ENCODE assay signal across 8 mouse cellular contexts in the genomic region with DNA sequence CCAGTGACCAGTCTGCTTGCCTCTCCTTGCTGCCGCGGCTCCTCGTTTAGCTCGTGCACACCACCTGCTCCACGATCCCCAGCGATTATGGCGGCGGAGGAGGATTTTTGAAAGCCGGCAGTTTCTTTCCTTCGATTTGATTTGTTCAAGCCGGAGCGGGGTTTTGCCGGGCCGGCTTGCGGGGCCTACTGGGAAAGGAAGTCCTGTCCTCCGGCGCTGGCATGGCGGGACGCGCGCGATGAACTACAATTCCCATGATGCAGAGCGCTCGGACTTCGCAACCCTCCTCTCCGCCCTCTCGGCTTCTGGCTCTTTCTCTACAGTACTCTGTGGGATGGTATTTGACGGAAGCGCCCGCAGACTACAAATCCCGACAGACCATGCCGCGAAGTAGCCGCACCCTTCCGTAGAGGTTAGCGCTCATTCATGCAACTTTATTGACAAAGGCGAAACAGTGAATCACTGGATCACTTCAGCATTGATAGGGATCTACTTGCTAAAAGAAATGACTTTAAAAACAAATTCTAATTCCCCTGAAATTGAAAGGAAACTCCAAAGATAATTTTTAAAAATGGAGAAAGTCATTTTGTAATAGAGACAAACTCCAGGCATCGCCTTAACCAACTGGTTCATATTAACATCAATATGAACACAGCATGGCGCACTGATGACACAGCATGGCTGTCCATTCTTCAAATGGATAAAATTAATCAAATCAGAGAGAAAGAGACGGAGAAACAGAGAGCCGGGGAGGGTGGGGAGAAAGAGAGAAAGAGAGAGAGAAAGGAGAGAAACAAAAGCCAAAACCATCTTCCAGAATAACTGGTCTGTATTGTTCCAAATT. TPM values are rescaled to one million over a fixed set of nuclear protein-coding genes. Genes with fewer than 3 reads are reported as not detected.
DNase-seq lines count a peak whose midpoint lies in the region; ATAC-seq and TF ChIP-seq lines count a peak whose summit lies in the region.

No protein-coding gene starts in this region.

- 0 out of 2 replicates have a peak overlapping the region, but pooled peaks have one; percentile 31 for H3K27ac ChIP-seq in cortical plate, adult 2 months (ENCODE audit: insufficient read depth, low read length)

- peak; percentile 97 to 98 for DNase-seq in gastrocnemius, adult 8-10 months (ENCODE audit: low spot score in 2 of 2)
- peak; percentile 90 for DNase-seq in hindlimb bud, embryonic 11.5 days (ENCODE audit: extremely low spot score, low read depth, low spot score)
- DNase-seq in left cerebral cortex, adult 8-10 months (ENCODE audit: low spot score in 2 of 2): peak; percentile 92 to 99
- DNase-seq in right cerebral cortex, postnatal 10 days (ENCODE audit: low spot score in 2 of 2): peak; percentile 99 to 100
- DNase-seq in urinary bladder, postnatal 25 days (ENCODE audit: low spot score): peak; percentile 84

- no peak for TF ChIP-seq CTCF in cortical plate, adult 2 months (IDR thresholded peaks at IDR 0.05; ENCODE audit: extremely low read depth, insufficient read depth, low read length)

- peaks cover 18% of the 10 kb centered on the region for H3K36me3 ChIP-seq in megakaryocyte, embryonic 14.5 days (replicated peaks; ENCODE audit: low read length)

- ATAC-seq in activated CD4-positive, CD25-positive, alpha-beta regulatory T cell, adult 4 months: peak; percentile 97

- no peaks in the 10 kb centered on the region for H3K9me3 ChIP-seq in megakaryocyte, embryonic 14.5 days

- no peaks in the 10 kb centered on the region; the same call in 1 of the 2 replicates for H3K4me1 ChIP-seq in cortical plate, adult 2 months (ENCODE audit: control insufficient read depth, insufficient read depth, low read length)
- peaks cover 37% of the 10 kb centered on the region for H3K4me1 ChIP-seq in megakaryocyte, embryonic 14.5 days

- H3K4me3 ChIP-seq in cortical plate, adult 2 months (ENCODE audit: insufficient read depth, low read length): peak overlapping the region; percentile 76
- peak overlapping the region; percentile 100 for H3K4me3 ChIP-seq in megakaryocyte, embryonic 14.5 days (replicated peaks)

- no peaks in the 10 kb centered on the region for H3K27me3 ChIP-seq in megakaryocyte, embryonic 14.5 days (replicated peaks)

- peak; percentile 75; the same call in 1 of the 2 replicates for TF ChIP-seq POLR2A in cortical plate, adult 2 months (IDR thresholded peaks at IDR 0.05; ENCODE audit: extremely low read depth, insufficient read depth, low read length)

RNA-seq across cellular contexts. Expression of a gene that starts 14.8 kb away (rescaled TPM):
- polyA plus RNA-seq in activated CD4-positive, CD25-positive, alpha-beta regulatory T cell, adult 4 months (2017; shearing (Covaris generic)): 1 to 10 TPM; 5.2 to 7.1 TPM
- polyA plus RNA-seq in cortical plate, adult 2 months (2012; rRNA removed): 89.7 and 93.8 TPM in 2 replicates
- total RNA-seq in gastrocnemius, adult 8-10 months (2022): 10 to 100 TPM; 29.2 to 37.7 (median 33.5) TPM
- total RNA-seq in left cerebral cortex, adult 8-10 months (2022): 100 to 1,000 TPM; 147 to 167 (median 158) TPM
- 15.0 and 23.1 TPM in 2 replicates for polyA plus RNA-seq in megakaryocyte, embryonic 14.5 days (2012; ENCODE audit: insufficient read depth, low replicate concordance)

RNA-seq across cellular contexts. Expression of a gene that starts 15.3 kb away (rescaled TPM):
- polyA plus RNA-seq in activated CD4-positive, CD25-positive, alpha-beta regulatory T cell, adult 4 months (2017; shearing (Covaris generic)): 10 to 100 TPM; 39.7 to 56.1 TPM
- polyA plus RNA-seq in cortical plate, adult 2 months (2012; rRNA removed): 151 and 154 TPM in 2 replicates
- total RNA-seq in gastrocnemius, adult 8-10 months (2022): 10 to 100 TPM; 23.5 to 24.3 (median 23.6) TPM
- 100 to 1,000 TPM; 200 to 222 (median 212) TPM for total RNA-seq in left cerebral cortex, adult 8-10 months (2022)
- 150 and 284 TPM in 2 replicates for polyA plus RNA-seq in megakaryocyte, embryonic 14.5 days (2012; ENCODE audit: insufficient read depth, low replicate concordance)

RNA-seq across cellular contexts. Expression of a gene that starts 32.9 kb away (rescaled TPM):
- polyA plus RNA-seq in activated CD4-positive, CD25-positive, alpha-beta regulatory T cell, adult 4 months (2017; shearing (Covaris generic)): under 1 TPM; 0.46 to 0.78 TPM
- polyA plus RNA-seq in cortical plate, adult 2 months (2012; rRNA removed): 22.3 and 23.6 TPM in 2 replicates
- total RNA-seq in gastrocnemius, adult 8-10 months (2022): 1 to 10 TPM in 3 of 4 experiments, under 1 TPM in 1; 0.73 to 1.3 (median 1.1) TPM
- 10 to 100 TPM in 3 of 4 experiments, 1 to 10 TPM in 1; 9.7 to 14.7 (median 13.1) TPM for total RNA-seq in left cerebral cortex, adult 8-10 months (2022)
- not detected in 2 replicates for polyA plus RNA-seq in megakaryocyte, embryonic 14.5 days (2012; ENCODE audit: insufficient read depth, low replicate concordance)

Comparison
In these comparisons a context has a peak if more than half of its experiments do, and no peak if none do; other contexts are left out.
1. Peak in every context shown above with its lines: DNase-seq, ATAC-seq, H3K4me3 ChIP-seq and H3K27ac ChIP-seq.
2. RNA of a gene that starts 32.9 kb away (polyA plus RNA-seq): 22.3 to 23.6 TPM in cortical plate, adult 2 months; 0.46 to 0.78 TPM in activated CD4-positive, CD25-positive, alpha-beta regulatory T cell, adult 4 months and not detected in megakaryocyte, embryonic 14.5 days; every median in the first group is over 10 times any median in the second.